ENCODE assay signal across 14 mouse cellular contexts in genomic region chr17:27997212-27997611, GRCm38 (mm10).
DNase-seq lines count a peak whose midpoint lies in the region; ATAC-seq and TF ChIP-seq lines count a peak whose summit lies in the region.
"Had no signal": no experiment of that assay in that cellular context is flagged by ENCODE, and none has a peak within 500 bp of the region (broad histone marks: within the 10 kb centered on the region; RNA-seq: fewer than 3 reads in every experiment).

No protein-coding gene starts in this region.

- peak; percentile 51 to 60 for DNase-seq in layer of hippocampus, adult 8-10 months (ENCODE audit: low spot score in 2 of 2)
- DNase-seq in layer of hippocampus, postnatal 10 days (ENCODE audit: low spot score in 2 of 2) = no peak
- peak; percentile 84 for DNase-seq in brain, adult 2 months (ENCODE audit: low read depth, low spot score)
- DNase-seq in left cerebral cortex, postnatal 25 days (ENCODE audit: low spot score in 2 of 2) = peak; percentile 73 to 96
- DNase-seq in thymus, postnatal 10 days (ENCODE audit: low spot score in 2 of 2) = peak; percentile 57 to 65
- no peak for DNase-seq in forebrain, embryonic 11.5 days (ENCODE audit: low spot score)
- no peak for DNase-seq in lung, postnatal 0 days (ENCODE audit: low spot score)
- DNase-seq: heart, adult 2 months; lung, adult 18-20 months had no signal

- no peak for TF ChIP-seq CTCF in lung, postnatal 0 days (IDR thresholded peaks at IDR 0.05)

- TF ChIP-seq EP300 in lung, postnatal 0 days (IDR thresholded peaks at IDR 0.05) = no peak

- H3K4me3 ChIP-seq in forebrain, embryonic 11.5 days (ENCODE audit: low read depth, low read length) = no peak overlapping the region
- no peak overlapping the region for H3K4me3 ChIP-seq in lung, postnatal 0 days (ENCODE audit: low read depth, low read length)
- H3K4me3 ChIP-seq: forebrain, embryonic 10.5 days; heart, adult 2 months; midbrain, embryonic 12.5 days; neural tube, embryonic 13.5 days had no signal

- no peaks in the 10 kb centered on the region for H3K9me3 ChIP-seq in forebrain, embryonic 11.5 days (ENCODE audit: control insufficient read depth, low read length)
- no peaks in the 10 kb centered on the region for H3K9me3 ChIP-seq in lung, postnatal 0 days (ENCODE audit: low read length)
- H3K9me3 ChIP-seq: forebrain, embryonic 10.5 days; midbrain, embryonic 12.5 days; neural tube, embryonic 13.5 days had no signal

- intact Hi-C loops in left cerebral cortex, postnatal 25 days (cut with DNase I) = loop anchor here (5.0 kb wide), 1 partner anchor 35 kb away; no protein-coding TSS in a partner anchor

- H3K27ac ChIP-seq in forebrain, embryonic 11.5 days (ENCODE audit: low read depth, low read length) = no peak overlapping the region
- H3K27ac ChIP-seq in lung, postnatal 0 days (ENCODE audit: low read length) = no peak overlapping the region
- H3K27ac ChIP-seq: forebrain, embryonic 10.5 days; heart, adult 2 months; midbrain, embryonic 12.5 days; neural tube, embryonic 13.5 days had no signal

- no peak for ATAC-seq in forebrain, embryonic 11.5 days (replicated peaks; ENCODE audit: low FRiP score)
- no peak for ATAC-seq in lung, postnatal 0 days
- no peak for ATAC-seq in monocyte, adult 5-6 weeks (replicated peaks; ENCODE audit: insufficient number of reproducible peaks, low FRiP score, low TSS enrichment, poor library complexity, severe bottlenecking)
- ATAC-seq: hindbrain, embryonic 16.5 days had no signal

- no peak overlapping the region for H3K4me2 ChIP-seq in forebrain, embryonic 11.5 days (ENCODE audit: low read depth, low read length, severe bottlenecking)
- no peak overlapping the region for H3K4me2 ChIP-seq in lung, postnatal 0 days (replicated peaks; ENCODE audit: low read depth, low read length)
- H3K4me2 ChIP-seq: midbrain, embryonic 12.5 days; neural tube, embryonic 13.5 days had no signal

- peaks cover 2% of the 10 kb centered on the region; the same call in 1 of the 2 replicates for H3K4me1 ChIP-seq in forebrain, embryonic 11.5 days (replicated peaks; ENCODE audit: control insufficient read depth, insufficient read depth, low read length)
- H3K4me1 ChIP-seq in lung, postnatal 0 days (ENCODE audit: insufficient read depth, low read depth, low read length) = 0 out of 2 replicates have a peak, but pooled peaks cover 2% of the 10 kb centered on the region

- WGBS in forebrain, embryonic 11.5 days = 87% methylated on average over 12 of the region's 12 CpGs
- WGBS in lung, postnatal 0 days = 65% methylated on average over 12 of the region's 12 CpGs

- H3K36me3 ChIP-seq in forebrain, embryonic 11.5 days (ENCODE audit: control insufficient read depth, insufficient read depth, low read length) = peaks cover 4% of the 10 kb centered on the region; the same call in 1 of the 2 replicates
- H3K36me3 ChIP-seq in lung, postnatal 0 days (ENCODE audit: insufficient read depth, low read length) = peaks cover 19% of the 10 kb centered on the region; the same call in 1 of the 2 replicates

- H3K27me3 ChIP-seq in forebrain, embryonic 11.5 days (ENCODE audit: control insufficient read depth, insufficient read depth, low read length) = no peaks in the 10 kb centered on the region
- H3K27me3 ChIP-seq in lung, postnatal 0 days (replicated peaks; ENCODE audit: insufficient read depth, low read length) = no peaks in the 10 kb centered on the region
- H3K27me3 ChIP-seq: midbrain, embryonic 12.5 days; neural tube, embryonic 13.5 days had no signal

- H3K9ac ChIP-seq in forebrain, embryonic 11.5 days (ENCODE audit: low read length) = no peak overlapping the region
- no peak overlapping the region for H3K9ac ChIP-seq in lung, postnatal 0 days (replicated peaks; ENCODE audit: low read depth)
- H3K9ac ChIP-seq: midbrain, embryonic 12.5 days; neural tube, embryonic 13.5 days had no signal

Comparison
In these comparisons a context has a peak if more than half of its experiments do, and no peak if none do; other contexts are left out.
1. DNase-seq: peak in layer of hippocampus, adult 8-10 months (2 of 2), brain, adult 2 months (single experiment), left cerebral cortex, postnatal 25 days (2 of 2) and thymus, postnatal 10 days (2 of 2); none in layer of hippocampus, postnatal 10 days (0 of 2), forebrain, embryonic 11.5 days (single experiment) and lung, postnatal 0 days (single experiment).